Mouse (Mus musculus) stomach, postnatal 0 days (tissue): ENCODE measurements around the gene Gon7.

Source experiments
- CTCF ChIP-seq: IDR thresholded peaks from 2 replicates; pipeline ENCODE4 v1.5.1; 2016; ENCODE audit warnings: antibody characterized with exemption, low read depth, mild to moderate bottlenecking, moderate library complexity
- EP300 ChIP-seq: optimal IDR thresholded peaks from 2 replicates; pipeline ENCODE3; 2016; ENCODE audit warnings: antibody characterized with exemption

GRCm38 (mm10) chr12:102703921-102704408, 53.6 kb downstream of the Gon7 start:
- TF ChIP-seq CTCF (no peak), EP300 (no peak)
